Mouse (Mus musculus): ENCODE data around the gene Rrp1. TPM values are rescaled to one million over a fixed set of nuclear protein-coding genes. Genes with fewer than 3 reads are reported as not detected.
"Not testable (repeated sequence)": the region's sequence is repeated elsewhere in the genome, so short reads cannot be mapped to it uniquely, and the experiment has no call there.

Gene Rrp1
- polyA plus RNA-seq, 1 experiment, result 620 TPM

DNA sequence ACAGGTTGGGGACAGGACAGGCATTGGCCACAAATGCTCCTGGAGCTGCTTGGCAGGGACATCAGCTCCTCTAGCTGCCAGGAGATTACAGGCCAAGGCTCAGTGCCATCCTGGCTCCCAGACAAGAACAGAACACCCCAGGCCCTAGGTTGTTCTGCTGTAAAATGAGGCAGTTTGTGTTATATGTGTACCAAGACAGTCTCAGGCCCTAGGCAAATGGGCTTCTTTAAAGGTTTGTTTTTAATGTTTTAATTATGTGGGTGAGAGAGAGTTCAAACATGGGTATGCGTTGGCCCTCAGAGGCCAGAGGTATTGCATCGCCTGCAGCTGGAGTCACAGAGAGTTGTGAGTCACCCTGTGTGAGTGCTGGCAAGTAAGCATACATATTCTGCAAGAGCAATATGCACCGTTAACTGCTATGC is 52.5 kb downstream of the Rrp1 start:
- 13% methylated on average over 3 of the region's 3 CpGs for WGBS
- H3K4me3 ChIP-seq (replicated peaks; ENCODE audit: insufficient read depth, low read depth, low read length), result no peak overlapping the region
- peaks cover 14% of the 10 kb centered on the region for H3K4me1 ChIP-seq (ENCODE audit: control insufficient read depth, insufficient read depth, low read length)
- H3K27ac ChIP-seq (ENCODE audit: insufficient read depth, low read length), result 0 out of 2 replicates have a peak overlapping the region, but pooled peaks have one; percentile 37
- no peak for TF ChIP-seq CTCF (IDR thresholded peaks at IDR 0.05; ENCODE audit: borderline replicate concordance, insufficient read depth, low read depth, low read length)
- TF ChIP-seq POLR2A (IDR thresholded peaks at IDR 0.05; ENCODE audit: borderline replicate concordance, insufficient read depth, low read length), result no peak
- DNase-seq, result peak; percentile 84 to 88
- H3K27me3 ChIP-seq (ENCODE audit: control insufficient read depth, insufficient read depth, low read length), result no peaks in the 10 kb centered on the region

DNA sequence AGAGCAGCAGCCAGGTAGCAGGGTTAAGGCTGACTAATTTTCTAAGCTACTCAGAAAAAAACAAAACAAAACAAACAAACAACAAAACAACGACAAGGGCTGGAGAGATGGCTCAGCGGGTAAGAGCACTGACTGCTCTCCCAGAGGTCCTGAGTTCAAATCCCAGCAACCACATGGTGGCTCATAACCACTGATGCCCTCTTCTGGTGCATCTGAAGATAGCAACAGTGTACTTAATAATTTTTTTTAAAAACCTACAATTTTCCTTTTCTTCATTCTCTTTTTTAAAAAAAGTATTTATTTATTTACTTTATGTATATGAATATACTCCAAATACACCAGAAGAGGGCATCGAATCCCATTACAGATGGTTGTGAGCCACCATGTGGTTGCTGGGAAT is 53.8 kb downstream of the Rrp1 start:
- H3K27ac ChIP-seq (ENCODE audit: insufficient read depth, low read length); DNase-seq: not testable (repeated sequence)
- WGBS, result 91% methylated on average over 3 of the region's 3 CpGs

DNA sequence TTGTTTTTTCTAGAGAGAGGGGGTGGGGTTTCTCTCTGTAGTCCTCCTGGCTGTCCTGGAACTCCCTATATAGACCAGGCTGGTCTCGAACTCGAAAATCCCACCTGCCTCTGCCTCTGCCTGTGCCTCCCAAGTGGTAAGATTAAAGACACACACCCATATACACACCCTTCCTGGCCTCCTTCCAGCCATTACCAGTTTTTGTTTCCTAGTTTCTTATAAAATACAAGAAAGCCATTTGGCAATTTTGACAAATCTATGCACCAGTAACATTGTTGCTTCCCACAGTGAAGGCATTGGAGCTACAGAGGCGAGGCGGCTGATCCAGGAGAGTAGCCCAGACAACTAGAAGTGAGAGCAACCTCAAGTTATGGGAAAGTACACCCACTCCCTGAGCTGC is 54.6 kb downstream of the Rrp1 start:
- no peak for DNase-seq
- H3K4me3 ChIP-seq (replicated peaks; ENCODE audit: insufficient read depth, low read depth, low read length), result no peak overlapping the region
- H3K27me3 ChIP-seq (ENCODE audit: control insufficient read depth, insufficient read depth, low read length), result no peaks in the 10 kb centered on the region
- H3K4me1 ChIP-seq (ENCODE audit: control insufficient read depth, insufficient read depth, low read length), result peaks cover 14% of the 10 kb centered on the region
- TF ChIP-seq POLR2A (IDR thresholded peaks at IDR 0.05; ENCODE audit: borderline replicate concordance, insufficient read depth, low read length), result no peak
- no peak for TF ChIP-seq CTCF (IDR thresholded peaks at IDR 0.05; ENCODE audit: borderline replicate concordance, insufficient read depth, low read depth, low read length)
- 90% methylated on average over 4 of the region's 4 CpGs for WGBS
- no peak overlapping the region for H3K27ac ChIP-seq (ENCODE audit: insufficient read depth, low read length)

More for the DNA sequence above, 53.8 kb downstream of the Rrp1 start:
- not testable (repeated sequence) for H3K4me3 ChIP-seq (replicated peaks; ENCODE audit: insufficient read depth, low read depth, low read length); H3K27me3 ChIP-seq (ENCODE audit: control insufficient read depth, insufficient read depth, low read length)
- H3K4me1 ChIP-seq (ENCODE audit: control insufficient read depth, insufficient read depth, low read length), result peaks cover 14% of the 10 kb centered on the region

DNA sequence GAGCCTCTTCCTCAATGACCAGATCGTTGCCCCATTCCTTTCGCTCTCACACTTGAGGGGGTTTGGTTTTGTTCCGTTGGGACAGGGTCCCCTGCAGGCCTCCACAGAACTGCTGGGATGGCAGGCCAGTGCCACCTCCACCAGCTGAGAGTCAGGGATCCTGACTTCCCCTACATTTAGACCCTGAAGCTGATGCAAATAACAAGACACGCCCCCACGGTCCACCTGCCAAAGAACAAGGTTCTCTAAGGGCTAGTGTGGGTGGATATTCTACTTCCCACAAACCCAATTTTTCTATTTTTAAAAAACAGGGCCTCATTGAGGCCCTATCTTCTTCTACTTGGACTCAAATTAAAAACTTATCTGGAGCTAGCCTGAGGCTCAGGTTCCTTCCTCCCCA is 55.1 kb downstream of the Rrp1 start:
- H3K4me1 ChIP-seq (ENCODE audit: control insufficient read depth, insufficient read depth, low read length), result peaks cover 19% of the 10 kb centered on the region
- TF ChIP-seq CTCF (IDR thresholded peaks at IDR 0.05; ENCODE audit: borderline replicate concordance, insufficient read depth, low read depth, low read length), result no peak
- no peak for TF ChIP-seq POLR2A (IDR thresholded peaks at IDR 0.05; ENCODE audit: borderline replicate concordance, insufficient read depth, low read length)
- DNase-seq, result no peak
- no peaks in the 10 kb centered on the region for H3K27me3 ChIP-seq (ENCODE audit: control insufficient read depth, insufficient read depth, low read length)
- WGBS, result 93% methylated on average over 5 of the region's 5 CpGs
- H3K27ac ChIP-seq (ENCODE audit: insufficient read depth, low read length), result no peak overlapping the region
- H3K4me3 ChIP-seq (replicated peaks; ENCODE audit: insufficient read depth, low read depth, low read length), result no peak overlapping the region

DNA sequence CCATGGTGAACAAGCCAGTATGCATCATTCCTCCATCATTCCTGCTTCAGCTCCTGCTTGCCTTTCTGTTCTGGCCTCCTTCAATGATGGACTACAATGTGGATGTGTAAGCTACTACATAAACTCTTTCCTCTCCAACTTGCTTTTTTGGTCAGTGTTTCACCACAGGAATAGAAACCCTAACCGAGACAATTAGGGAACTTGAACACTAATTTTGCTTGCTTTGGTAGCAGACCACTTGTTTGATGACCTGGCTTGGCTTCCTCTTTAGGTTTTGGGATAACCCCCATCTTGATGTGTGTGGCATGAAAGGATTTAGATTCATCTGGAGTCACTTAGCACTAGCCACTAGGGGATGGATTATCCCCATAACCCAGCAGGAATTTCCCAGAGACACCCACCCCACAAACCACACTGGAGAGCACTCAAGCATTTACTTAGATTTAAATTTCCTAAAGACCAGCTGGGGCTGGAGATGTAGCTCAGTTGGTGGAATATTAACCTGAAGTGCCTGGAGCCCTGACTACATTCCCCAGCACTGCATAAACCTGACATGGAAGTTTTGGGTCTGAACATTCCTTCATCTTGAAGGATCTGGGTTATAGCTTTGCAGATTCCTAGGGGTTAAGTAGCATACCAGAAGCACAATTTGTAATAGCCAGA is 56.8 kb downstream of the Rrp1 start:
- no peaks in the 10 kb centered on the region for H3K27me3 ChIP-seq (ENCODE audit: control insufficient read depth, insufficient read depth, low read length)
- 93% methylated on average over 1 of the region's 1 CpGs for WGBS
- TF ChIP-seq POLR2A (IDR thresholded peaks at IDR 0.05; ENCODE audit: borderline replicate concordance, insufficient read depth, low read length), result no peak
- H3K4me1 ChIP-seq (ENCODE audit: control insufficient read depth, insufficient read depth, low read length), result peaks cover 14% of the 10 kb centered on the region; the same call in 1 of the 2 replicates
- no peak for DNase-seq
- no peak overlapping the region for H3K4me3 ChIP-seq (replicated peaks; ENCODE audit: insufficient read depth, low read depth, low read length)
- H3K27ac ChIP-seq (ENCODE audit: insufficient read depth, low read length), result no peak overlapping the region

DNA sequence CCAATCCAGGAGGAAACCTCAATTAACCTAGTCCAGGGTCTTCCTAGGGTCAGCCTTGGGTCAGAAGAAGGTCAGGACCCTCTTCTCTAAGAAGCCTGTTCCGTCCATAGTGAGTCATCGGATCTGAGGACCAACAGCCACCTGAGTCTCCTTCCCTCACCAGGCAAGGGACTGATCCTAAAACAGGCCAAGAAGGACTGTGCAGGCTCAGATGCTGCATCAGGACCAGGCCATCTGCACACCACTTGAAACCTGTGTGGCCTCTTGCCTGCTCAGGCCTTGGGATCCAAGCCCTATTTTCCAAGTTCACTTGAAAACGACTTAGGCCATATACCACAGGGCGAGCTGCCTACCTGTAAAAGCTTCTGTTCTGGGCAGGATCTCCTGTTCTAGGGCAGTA is 59.6 kb downstream of the Rrp1 start:
- WGBS, result 44% methylated on average over 4 of the region's 4 CpGs
- H3K4me3 ChIP-seq (replicated peaks; ENCODE audit: insufficient read depth, low read depth, low read length), result no peak overlapping the region
- H3K27ac ChIP-seq (ENCODE audit: insufficient read depth, low read length), result no peak overlapping the region; the same call in 1 of the 2 replicates

DNA sequence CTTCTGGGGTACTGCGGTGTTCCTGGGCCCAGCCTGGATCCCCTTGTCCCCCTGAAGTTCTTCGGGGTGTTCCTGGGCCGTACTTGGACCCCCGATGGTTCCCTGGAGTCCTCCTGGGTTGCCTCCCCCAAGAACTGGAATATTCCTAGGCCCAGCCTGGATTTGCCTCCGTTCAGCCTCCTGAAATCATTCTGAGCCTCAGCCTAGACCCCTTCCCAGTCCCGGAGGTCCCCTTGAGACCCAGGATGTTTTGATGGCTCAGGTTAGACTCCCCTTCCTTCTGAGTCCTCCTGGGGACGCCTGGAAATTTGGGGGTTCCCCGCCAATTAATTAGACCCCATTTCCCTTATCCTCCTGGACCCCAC is 60.2 kb downstream of the Rrp1 start:
- no peaks in the 10 kb centered on the region for H3K27me3 ChIP-seq (ENCODE audit: control insufficient read depth, insufficient read depth, low read length)
- peak overlapping the region; percentile 97 for H3K27ac ChIP-seq (ENCODE audit: insufficient read depth, low read length)
- peak overlapping the region; percentile 85 for H3K4me3 ChIP-seq (replicated peaks; ENCODE audit: insufficient read depth, low read depth, low read length)
- H3K4me1 ChIP-seq (ENCODE audit: control insufficient read depth, insufficient read depth, low read length), result peaks cover 25% of the 10 kb centered on the region
- TF ChIP-seq POLR2A (IDR thresholded peaks at IDR 0.05; ENCODE audit: borderline replicate concordance, insufficient read depth, low read length) (no peak), CTCF (IDR thresholded peaks at IDR 0.05; ENCODE audit: borderline replicate concordance, insufficient read depth, low read depth, low read length) (no peak)
- WGBS, result 23% methylated on average over 8 of the region's 8 CpGs
- no peak for DNase-seq

More for the DNA sequence above, 59.6 kb downstream of the Rrp1 start:
- Histone ChIP-seq H3K4me1 (ENCODE audit: control insufficient read depth, insufficient read depth, low read length) (peaks cover 21% of the 10 kb centered on the region; the same call in 1 of the 2 replicates), H3K27me3 (ENCODE audit: control insufficient read depth, insufficient read depth, low read length) (no peaks in the 10 kb centered on the region)
- TF ChIP-seq CTCF (IDR thresholded peaks at IDR 0.05; ENCODE audit: borderline replicate concordance, insufficient read depth, low read depth, low read length), result no peak
- TF ChIP-seq POLR2A (IDR thresholded peaks at IDR 0.05; ENCODE audit: borderline replicate concordance, insufficient read depth, low read length), result no peak
- peak in 1 of 2 experiments; percentile 42 for DNase-seq

DNA sequence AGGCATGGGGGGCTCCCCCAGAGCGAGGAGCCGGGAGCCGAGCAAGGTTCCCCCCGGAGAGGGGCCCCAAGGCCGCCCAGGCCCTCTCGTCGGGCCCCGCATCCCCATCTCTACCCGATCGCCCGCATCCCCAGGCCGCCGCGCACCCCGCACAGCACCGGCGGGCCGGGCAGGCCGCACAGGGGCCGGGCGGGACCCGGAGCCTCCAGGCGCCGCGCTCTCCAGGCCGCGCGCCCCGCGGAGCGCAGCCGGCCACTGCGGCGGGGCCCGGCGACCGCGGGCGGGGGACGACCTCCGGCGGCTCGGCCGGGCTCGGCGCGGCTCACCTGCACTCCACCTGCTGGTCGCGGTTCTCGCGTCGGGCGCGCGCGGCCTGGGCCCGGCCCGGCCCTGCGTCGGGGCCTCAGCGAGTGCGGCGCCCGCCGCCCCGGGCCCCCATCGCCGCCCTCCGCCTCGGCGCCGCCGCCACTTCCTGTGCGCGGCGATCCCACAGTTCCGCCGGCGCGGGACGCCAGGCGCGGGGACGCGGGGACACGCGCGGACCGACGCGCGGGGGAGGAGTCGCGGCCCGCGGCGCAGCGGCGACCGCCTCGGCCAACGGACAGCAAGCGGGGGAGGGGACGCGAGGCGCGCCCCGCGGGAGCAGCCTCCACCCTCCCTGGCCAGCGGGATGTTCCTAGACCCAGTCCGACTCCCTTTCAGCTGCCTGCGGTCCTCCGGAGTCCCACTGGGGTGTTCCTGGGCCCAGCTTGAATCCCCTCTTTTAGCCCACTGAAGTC is 60.8 kb downstream of the Rrp1 start, which contains the start of gene Agpat3:
TSS of gene Agpat3 (minus strand) at position 603 of the 779 bp plus-strand sequence.
- Histone ChIP-seq H3K27ac (ENCODE audit: insufficient read depth, low read length) (peak within 1 kb of the TSS; percentile 97), H3K4me3 (replicated peaks; ENCODE audit: insufficient read depth, low read depth, low read length) (peak within 1 kb of the TSS; percentile 85), H3K4me1 (ENCODE audit: control insufficient read depth, insufficient read depth, low read length) (peaks cover 30% of the 10 kb centered on the region), H3K27me3 (ENCODE audit: control insufficient read depth, insufficient read depth, low read length) (no peaks in the 10 kb centered on the region)
- DNase-seq, result peak; percentile 78
- TF ChIP-seq POLR2A (IDR thresholded peaks at IDR 0.05; ENCODE audit: borderline replicate concordance, insufficient read depth, low read length) (peak; percentile 58), CTCF (IDR thresholded peaks at IDR 0.05; ENCODE audit: borderline replicate concordance, insufficient read depth, low read depth, low read length) (no peak)
- 1% methylated on average over 98 of the region's 113 CpGs for WGBS
